Mouse (Mus musculus): Measurements from ENCODE around the gene Olfr140. TPM values are rescaled to one million over a fixed set of nuclear protein-coding genes. Genes with fewer than 3 reads are reported as not detected.

Gene Olfr140
- not detected for total RNA-seq (2023)

GRCm38 (mm10) chr2:90063494-90063893 lies at the start of gene Olfr140:
Gene Olfr140, minus strand, starts transcription at chr2:90063594.

GRCm38 (mm10) chr2:90035037-90035436 lies 28.4 kb downstream of the Olfr140 start, which contains the start of gene Olfr1265:
Gene Olfr1265, plus strand, starts transcription at chr2:90035337.

DNA sequence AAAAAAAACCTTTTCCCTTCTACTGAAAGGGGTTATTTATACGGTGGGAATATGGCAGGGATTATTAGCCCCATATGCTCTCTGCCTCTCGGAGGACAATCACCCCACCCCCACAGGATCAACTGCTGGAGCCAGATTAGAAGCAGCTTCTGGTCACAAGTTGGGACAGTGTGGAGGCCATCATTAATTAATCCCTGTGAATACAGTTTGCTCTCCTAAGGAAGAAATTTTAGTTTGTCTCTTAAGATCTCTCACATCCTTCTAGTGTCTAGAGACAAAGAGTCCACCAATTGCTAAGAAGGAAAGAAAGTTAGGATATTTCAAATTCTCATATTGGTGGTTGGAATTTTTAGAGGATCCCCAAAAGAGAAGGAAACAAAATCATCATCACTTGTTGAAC lies 37.9 kb downstream of the Olfr140 start, which contains the start of gene Olfr1264:
TSS of gene Olfr1264 (minus strand) at position 101 of the 400 bp plus-strand sequence.

DNA sequence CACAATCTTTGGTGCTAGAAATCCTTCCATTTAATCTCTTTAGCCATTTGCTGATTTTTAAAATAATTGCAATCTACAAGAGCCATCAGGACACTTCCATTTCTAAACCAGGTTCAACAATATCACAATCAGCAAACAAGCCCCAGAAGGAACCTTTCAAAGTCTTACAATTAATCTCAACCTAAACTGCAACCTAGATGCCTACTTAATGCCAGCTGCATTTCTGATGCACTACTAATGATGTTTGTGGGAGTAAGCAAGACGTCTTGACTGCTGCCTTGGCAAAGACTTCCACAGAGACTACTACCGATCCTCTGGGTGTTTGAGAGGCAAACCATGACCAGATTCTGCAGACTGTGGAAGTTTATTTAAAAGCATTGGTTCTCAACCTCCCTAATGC lies 51.6 kb downstream of the Olfr140 start, which contains the start of gene Olfr1263:
TSS of gene Olfr1263 (plus strand) at position 301 of the 400 bp plus-strand sequence.

GRCm38 (mm10) chr2:89999845-90000244 lies 63.5 kb downstream of the Olfr140 start, which contains the start of gene Olfr1262:
Gene Olfr1262, plus strand, starts transcription at chr2:90000145.

Other genes starting within 250 kb of the Olfr140 start
- not detected for gene Olfr1256, start 222.0 kb downstream of the Olfr140 start, total RNA-seq (2023)
- gene Olfr48, start 215.4 kb downstream of the Olfr140 start, total RNA-seq (2023) = not detected
- gene Olfr1257, start 185.2 kb downstream of the Olfr140 start, total RNA-seq (2023) = not detected
- not detected for gene Olfr1258, start 136.3 kb downstream of the Olfr140 start, total RNA-seq (2023)
- not detected for gene Olfr1259, start 114.9 kb downstream of the Olfr140 start, total RNA-seq (2023)
- not detected for gene Olfr1260, start 89.3 kb downstream of the Olfr140 start, total RNA-seq (2023)
- not detected for gene Olfr1261, start 72.4 kb downstream of the Olfr140 start, total RNA-seq (2023)
- not detected for gene Olfr1262, start 63.4 kb downstream of the Olfr140 start, total RNA-seq (2023)
- gene Olfr1263, start 51.5 kb downstream of the Olfr140 start, total RNA-seq (2023) = not detected
- gene Olfr1264, start 38.0 kb downstream of the Olfr140 start, total RNA-seq (2023) = not detected
- not detected for gene Olfr1265, start 28.3 kb downstream of the Olfr140 start, total RNA-seq (2023)
- not detected for gene Olfr1269, start 57.8 kb upstream of the Olfr140 start, total RNA-seq (2023)
- not detected for gene Olfr32, start 78.7 kb upstream of the Olfr140 start, total RNA-seq (2023)
- gene Olfr1270, start 89.5 kb upstream of the Olfr140 start, total RNA-seq (2023) = not detected
- gene Olfr1506, start 160.9 kb upstream of the Olfr140 start, total RNA-seq (2023) = 0.59 TPM
- not detected for gene Olfr142, start 194.0 kb upstream of the Olfr140 start, total RNA-seq (2023)
- not detected for gene Olfr1271, start 207.4 kb upstream of the Olfr140 start, total RNA-seq (2023)
- not detected for gene Olfr1272, start 229.2 kb upstream of the Olfr140 start, total RNA-seq (2023)

Data from CD4-positive naive resting alpha-beta T cell, adult 57 days (primary cell).